Mouse (Mus musculus): Measurements from ENCODE around the gene Cnnm2.
A peak's percentile ranks its signal among the peaks of the same experiment; 100 is the strongest.

The Cnnm2 gene

DNA sequence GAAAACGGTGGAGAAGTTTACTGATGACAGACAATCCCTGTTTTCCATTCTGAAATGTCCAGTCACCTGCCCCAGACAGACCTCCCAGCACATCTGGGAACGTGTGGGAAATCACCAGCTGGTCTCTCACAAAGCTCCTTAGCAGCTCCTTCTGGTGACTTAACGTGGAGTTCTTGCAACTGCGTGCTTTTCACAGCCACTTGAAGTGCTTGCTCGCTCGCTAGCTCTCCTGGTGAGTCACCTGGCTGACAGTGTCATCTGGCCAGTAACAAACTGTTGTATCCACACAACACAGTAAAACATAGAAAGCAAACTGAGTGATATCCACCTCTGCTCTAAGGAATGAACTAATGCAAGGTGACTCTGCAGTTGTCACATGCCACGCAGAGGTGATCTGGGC is 125.4 kb downstream of the Cnnm2 start:
- DNase-seq (ENCODE audit: low read depth, low spot score): no peak

DNA sequence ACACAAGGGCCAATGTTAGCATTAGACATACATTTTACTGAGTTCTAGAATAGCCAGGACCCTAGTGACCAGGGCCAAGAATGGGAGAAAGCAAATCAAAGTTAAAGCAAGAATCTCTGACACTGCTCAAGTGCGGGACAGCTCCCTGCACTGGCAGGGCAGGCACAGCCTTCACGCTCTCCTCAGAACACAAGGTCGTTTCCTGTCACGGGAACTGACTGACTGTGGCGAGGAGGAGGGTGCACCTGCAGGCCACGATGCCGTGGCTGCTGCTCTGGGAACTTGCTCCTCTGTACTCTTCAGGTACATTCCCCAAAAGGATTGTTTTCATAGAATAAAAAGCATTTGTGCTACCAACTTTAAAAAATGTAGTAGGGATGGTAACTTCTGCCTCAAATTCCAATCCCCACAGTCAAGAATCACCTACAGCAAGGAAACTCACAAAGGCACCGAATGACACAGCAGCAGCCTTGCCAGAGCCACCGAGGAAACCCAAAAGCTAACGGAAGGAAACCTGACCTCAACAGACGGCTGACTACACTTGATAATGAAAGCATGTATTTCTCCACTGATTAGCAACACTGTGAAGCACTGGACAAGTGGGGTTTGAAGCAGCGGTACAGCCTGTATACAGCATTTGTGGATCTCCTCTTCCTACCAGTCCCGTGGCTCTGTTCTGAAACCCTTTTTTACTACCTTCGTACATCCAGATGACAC is 126.6 kb downstream of the Cnnm2 start:
- DNase-seq (ENCODE audit: low read depth, low spot score): peak; percentile 35

DNA sequence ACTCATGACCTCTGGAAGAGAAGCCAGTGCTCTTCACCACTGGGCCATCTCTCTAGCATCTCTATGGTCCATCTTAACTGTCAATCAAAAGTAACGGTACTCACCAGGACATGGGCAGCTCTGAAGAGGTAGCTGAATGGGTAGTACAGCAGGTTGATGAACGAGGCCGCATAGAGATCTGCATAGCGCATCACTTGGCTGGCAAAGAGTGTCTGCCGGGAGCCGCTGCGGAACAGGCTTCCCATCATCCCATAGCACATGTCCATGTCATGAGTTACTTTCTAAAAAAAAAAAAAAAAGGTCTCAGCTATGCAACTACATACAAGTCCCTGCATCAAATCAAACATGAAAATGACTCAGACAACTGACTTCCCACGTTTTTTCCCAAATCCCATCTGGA is 128.3 kb downstream of the Cnnm2 start:
- DNase-seq (ENCODE audit: low read depth, low spot score): no peak

DNA sequence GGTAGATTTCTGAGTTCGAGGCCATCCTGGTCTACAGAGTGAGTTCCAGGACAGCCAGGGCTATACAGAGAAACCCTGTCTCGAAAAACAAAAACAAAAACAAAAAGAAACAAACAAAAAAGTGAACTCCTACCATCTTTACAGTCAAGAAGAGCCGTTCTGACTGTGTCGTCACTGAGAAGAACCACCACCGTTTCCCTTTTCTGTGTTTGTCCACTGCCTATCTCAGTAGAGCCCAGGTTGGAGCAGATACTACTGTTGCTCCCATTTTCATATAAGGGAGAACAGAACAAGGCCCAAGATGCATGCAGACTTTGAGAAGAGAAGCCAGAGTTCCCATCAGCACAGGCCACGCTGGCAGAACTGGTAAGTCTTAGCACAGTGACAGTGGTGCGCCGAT is 129.3 kb downstream of the Cnnm2 start:
- DNase-seq (ENCODE audit: low read depth, low spot score): no peak

DNA sequence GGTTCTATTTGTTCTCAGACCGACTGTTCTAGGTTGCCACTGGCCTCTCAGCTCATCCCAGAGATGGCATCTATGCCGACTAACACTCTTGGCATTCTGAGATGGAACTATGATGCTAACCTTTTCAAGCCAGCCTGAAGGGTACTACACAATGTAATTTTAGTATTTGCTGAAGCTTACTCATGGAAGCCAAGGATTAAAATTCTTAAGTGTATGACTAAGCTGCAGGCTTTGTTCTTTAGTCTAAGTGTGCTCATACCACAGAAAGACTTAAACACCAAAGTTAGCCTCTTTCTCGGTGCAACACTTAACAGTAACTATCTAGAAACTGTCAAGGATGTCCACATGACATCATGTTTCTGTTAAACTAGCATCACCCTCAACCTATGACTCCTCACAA is 131.5 kb downstream of the Cnnm2 start:
- DNase-seq (ENCODE audit: low read depth, low spot score): no peak

DNA sequence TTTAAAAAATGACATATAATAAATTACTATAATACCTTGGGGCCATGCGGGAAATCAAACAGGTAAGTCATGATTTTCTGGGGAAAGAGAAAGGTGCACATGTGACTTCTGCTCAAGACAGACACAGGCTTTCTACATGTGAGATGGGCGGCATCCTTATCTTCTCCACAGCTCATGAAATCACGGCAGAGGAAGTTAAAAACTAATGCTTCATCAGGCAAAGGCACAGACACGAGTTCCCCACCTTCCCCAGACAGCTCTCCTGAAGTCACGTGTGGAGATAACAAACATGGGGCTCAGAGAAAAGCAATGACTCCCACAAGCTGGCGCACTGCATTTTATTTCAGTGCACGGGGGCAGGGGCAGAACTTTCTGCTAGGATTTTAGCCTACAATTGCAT is 132.1 kb downstream of the Cnnm2 start:
- no peak for DNase-seq (ENCODE audit: low read depth, low spot score)

DNA sequence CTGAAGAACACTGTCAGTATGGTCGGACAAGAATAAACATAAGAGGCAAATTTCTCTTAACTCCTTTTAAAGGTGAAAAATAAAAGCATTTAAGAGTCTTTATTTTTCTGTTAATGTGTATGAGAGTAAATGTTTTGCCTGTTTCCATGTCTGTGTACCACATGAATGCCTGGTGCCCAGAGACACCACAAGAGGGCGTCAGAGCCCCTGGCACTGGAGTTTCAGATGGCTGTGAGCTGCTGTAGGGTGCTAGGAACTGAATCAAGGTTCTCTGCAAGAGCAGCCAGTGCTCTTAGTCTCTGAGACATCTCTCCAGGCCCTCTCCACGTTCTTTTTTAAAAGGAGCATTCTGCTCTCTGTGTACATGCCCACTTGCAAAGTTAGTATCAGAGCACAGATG is 135.7 kb downstream of the Cnnm2 start:
- peak; percentile 54 for DNase-seq (ENCODE audit: low read depth, low spot score)

DNA sequence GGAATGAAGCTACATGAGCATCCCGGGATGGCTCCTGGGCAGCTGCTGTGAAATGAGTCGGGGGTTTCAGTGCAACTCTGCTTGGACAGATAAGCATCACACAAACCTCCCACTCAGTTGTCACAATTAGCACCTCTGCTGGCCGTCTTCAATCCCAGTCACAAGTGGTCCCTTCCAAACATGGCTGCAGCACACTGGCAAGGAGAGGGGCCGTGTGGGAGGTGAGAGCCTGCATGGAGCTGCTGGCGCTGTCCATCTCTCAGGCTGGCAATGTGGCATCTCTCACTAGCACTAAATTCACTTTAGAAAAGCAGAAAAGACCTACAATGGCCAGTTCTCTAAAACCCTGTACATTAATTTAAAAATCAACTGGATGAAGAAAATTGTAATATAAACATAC is 136.8 kb downstream of the Cnnm2 start:
- DNase-seq (ENCODE audit: low read depth, low spot score): no peak

DNA sequence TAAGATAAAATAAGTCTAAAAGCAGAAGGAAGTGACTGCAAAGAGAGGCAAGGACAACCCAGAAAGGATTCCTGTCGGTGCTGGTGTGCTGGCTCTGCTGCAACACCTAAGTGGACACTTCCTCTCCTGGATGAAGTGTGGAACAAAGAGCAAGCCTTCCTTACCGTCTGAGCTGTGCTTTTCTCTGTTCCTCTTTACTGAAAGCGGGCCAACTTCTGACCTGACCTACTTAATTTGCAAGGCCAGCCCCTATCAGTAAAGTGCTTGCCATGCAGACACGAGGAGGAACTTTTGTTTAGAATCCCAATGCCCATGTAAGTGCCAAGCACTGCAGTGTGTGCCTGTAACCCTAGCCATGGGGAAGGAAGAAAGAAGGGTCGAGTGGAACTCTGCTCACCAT is 137.9 kb downstream of the Cnnm2 start:
- no peak for DNase-seq (ENCODE audit: low read depth, low spot score)

DNA sequence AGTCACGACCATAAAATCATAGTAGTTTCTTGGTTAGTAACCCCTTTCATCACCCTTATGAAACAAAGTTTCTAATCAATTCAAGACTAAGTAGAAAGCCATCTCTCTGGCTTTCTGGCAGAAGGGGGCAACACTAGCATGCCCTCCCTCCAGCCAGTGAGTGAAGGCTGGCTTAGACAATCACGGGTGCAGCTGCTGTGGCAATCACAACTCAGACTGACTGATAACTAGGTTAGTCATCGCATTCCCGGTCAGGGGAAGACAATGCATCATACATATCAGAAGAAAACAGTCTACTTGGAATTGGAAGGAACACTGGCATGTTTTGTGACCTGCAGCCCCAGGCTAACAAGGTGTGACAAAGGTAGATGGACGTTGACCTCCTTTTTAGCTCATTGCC is 138.5 kb downstream of the Cnnm2 start:
- no peak for DNase-seq (ENCODE audit: low read depth, low spot score)

DNA sequence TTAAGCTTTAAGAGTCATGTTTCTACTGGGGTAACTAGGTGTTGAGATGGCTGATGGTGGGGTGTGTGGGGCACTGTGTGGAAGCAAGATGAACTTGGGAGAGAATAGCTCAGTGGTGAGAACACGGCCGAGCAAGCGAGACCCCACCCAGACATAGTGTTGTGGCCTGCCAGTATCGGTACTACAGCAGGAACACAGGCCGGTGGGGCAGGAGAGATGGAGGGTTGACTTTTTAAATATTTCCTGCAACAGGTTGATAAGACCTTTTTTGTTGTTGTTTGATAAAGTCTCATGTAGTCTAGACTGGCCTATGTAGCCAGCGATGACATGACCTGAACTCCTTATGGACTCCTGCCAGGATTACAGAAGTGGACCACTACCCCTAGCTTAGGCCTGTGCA is 139.4 kb downstream of the Cnnm2 start:
- no peak for DNase-seq (ENCODE audit: low read depth, low spot score)

DNA sequence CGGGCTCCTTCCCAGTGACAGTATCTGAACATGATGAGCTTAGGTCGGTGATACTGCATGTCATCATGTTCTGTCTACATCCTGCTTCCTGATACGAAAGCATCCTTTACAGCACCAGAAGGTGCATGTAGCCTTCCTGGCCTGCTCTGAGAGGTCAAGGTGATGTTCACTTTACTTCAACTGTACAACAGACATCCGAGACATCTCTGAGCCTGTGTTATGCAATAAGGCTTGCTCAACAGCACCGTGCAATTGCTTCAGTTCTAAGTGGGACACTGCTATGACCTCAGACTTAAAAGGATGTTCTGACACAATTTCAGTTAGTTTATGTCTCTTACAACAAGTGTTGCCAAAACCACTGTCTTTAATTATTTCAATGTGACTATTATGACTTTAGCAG is 139.9 kb downstream of the Cnnm2 start:
- DNase-seq (ENCODE audit: low read depth, low spot score): no peak

DNA sequence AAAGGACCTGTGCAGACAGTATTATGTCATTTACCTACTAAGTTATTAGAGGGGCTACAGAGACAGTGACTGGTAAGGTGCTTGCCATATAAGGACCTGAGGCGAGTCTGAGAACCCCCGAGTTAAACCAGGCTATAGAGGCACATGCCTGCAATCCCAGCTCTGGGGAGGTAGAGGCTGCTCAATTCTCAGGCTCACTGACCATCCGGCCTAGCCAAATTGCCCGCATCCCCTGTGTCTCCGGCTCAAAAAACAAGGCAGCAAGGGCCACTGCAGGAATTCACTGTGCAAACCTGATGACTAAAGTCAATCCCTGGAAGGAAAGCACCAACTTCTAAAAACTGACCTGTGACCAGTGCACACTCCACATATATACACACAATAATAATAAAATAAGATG is 142.0 kb downstream of the Cnnm2 start:
- DNase-seq (ENCODE audit: low read depth, low spot score): no peak

DNA sequence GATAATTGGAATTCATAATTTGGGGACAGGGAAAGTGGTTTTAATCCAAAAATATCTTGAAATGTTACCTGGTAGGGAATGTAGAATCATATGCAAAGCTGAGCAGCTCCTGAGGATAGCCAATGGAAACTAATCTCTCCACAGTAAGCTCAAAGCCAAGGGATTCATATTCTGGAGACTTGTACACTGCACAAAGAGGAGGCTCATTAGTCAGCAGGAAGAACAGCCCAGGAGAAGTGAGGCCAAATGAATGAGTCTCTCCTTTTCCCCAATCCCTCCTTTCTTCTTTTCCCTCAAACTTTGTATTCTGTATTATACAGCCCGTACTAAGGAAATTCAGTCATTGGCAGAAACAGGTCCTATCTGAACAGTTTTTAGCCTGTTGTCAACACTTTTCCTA is 143.5 kb downstream of the Cnnm2 start:
- DNase-seq (ENCODE audit: low read depth, low spot score): no peak

DNA sequence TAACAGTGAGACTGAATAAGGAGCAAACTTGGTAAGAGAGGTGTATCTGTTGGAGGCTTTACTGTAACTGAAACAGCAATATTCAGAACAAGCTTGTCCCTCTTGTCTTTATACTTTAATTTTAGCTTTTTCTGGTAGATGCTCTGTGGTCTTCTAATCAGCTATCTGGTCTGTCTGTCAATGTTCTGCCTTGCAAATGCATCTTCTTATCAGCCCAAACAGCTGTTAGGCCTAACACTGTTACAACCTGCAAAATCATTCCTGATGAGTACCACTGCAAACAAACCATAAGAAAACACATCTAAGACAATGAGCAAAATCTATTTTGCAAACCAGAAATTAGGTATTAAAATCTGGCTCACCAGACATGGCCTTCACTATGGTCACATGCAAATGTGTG is 144.0 kb downstream of the Cnnm2 start:
- no peak for DNase-seq (ENCODE audit: low read depth, low spot score)

DNA sequence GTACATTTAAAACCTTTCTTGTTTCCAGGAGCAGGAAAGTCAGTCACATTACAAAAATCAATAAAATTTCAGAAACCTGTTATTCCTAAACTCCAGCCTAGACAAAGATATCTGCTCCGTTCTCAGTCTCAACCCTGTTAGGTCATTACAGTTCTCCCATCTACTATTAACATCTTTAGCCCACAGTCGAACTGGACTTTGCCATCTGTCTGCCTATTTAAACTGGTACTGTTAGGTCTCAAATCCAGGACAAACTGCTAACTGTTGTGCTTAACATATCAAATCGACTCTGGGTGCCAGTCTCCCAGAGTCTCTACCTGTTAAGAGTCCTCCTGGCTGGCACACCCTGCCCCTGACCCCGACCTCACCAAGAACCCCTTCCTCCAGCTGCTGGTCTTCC is 144.6 kb downstream of the Cnnm2 start:
- no peak for DNase-seq (ENCODE audit: low read depth, low spot score)

DNA sequence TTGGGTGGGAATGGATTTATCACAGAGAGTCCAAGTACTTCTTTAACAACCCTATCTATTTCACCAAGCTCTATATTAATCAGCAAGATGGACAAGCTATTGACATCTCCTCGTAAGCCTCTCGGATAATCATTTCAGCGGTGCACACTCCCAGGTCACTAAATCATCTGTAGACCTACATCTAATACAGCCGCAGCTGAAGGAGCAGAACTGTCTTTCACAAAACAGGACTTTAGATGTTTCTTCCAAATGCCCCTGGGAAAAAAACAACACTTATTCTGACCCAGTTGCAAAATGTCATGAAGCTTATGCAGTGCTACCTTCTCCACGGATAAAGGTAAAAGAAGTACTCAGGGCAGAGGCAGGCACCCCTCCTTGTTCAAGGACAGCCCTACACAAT is 146.8 kb downstream of the Cnnm2 start:
- no peak for DNase-seq (ENCODE audit: low read depth, low spot score)

DNA sequence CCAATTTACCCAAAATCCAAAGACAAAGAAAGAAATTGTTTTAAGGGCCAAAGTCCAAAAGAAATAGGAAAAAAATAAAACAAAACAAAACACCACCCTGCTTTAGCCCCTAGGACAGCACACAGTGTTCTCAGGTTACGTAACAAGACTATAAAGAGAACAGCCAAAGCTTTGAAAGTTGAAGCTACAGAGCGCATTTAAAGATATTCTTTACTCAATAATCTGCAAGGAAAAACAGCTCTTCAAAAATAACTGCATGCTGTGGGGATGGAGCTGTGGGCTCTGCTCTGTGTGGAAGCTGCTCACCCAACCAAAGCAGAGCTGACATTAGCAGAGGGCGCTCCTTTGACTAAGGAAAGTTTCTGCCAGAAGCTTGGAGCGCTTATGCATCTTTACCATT is 147.6 kb downstream of the Cnnm2 start:
- no peak for DNase-seq (ENCODE audit: low read depth, low spot score)

DNA sequence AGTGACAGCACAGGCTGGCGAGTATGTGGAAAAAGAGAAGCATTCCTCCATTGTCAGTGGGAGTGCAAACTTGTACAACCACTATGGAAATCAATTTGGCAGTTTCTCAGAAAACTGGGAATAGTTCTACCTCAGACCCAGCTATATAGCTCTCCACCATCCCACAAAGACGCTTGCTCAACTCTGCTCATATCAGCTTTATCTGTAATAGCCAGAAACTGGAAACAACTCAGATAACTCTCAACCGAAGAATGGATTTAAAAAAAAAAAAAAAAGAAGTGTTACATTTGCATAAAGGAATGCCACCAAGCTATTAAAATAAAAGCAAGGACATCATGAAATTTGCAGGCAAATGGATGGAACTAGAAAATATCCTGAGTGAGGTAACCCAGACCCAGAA is 150.1 kb downstream of the Cnnm2 start:
- DNase-seq (ENCODE audit: low read depth, low spot score): no peak

DNA sequence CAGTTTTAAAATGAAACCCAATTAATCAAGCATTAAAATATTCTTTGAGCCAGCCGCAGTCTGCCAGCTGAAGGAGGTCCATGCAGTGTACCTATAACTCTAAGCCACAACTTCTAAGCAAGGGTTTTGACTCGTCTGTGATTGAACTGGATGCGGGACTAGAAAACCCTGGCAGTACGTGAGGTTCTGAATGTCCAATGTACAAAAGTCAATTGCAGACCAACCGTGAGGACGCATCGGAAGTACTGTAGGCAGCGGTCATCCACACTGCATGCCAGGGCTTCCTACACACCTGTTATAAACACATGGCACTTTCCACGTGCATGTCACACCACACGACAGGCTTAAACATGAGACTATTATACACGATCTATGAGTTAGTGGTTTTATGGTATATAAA is 152.2 kb downstream of the Cnnm2 start:
- DNase-seq (ENCODE audit: low read depth, low spot score): no peak

DNA sequence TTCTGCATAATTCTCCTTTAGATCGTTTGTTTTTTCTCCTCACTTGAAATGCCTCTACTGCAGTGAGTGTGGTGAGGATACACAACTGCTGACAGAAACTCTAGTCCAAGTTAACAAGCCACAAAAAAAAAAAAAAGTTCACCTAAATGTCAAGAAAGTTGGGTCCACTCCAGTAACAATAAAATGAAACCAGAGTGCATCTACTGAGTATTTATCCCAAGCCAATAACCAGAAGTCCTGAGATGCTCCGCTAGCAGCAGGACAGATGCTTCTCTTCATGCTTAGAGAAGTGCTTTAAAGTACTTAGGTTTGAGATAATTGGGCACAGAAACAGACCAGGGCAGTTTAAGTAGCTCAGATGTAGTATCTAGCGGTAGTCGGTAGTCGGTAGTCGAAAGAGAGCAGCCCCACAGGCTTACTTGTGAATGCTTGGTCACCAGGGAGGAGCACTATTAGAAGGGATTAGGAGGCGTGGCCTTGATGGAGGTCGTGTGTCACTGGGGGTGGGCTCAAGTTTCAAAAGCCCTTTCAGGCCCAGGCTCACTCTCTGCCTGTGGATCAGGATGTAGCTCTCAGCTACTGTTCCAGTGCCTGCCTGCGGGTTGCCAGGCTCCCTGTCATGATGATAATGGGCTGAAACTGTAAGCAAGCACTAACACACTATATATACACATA is 154.1 kb downstream of the Cnnm2 start:
- peak; percentile 75 for DNase-seq (ENCODE audit: low read depth, low spot score)

DNA sequence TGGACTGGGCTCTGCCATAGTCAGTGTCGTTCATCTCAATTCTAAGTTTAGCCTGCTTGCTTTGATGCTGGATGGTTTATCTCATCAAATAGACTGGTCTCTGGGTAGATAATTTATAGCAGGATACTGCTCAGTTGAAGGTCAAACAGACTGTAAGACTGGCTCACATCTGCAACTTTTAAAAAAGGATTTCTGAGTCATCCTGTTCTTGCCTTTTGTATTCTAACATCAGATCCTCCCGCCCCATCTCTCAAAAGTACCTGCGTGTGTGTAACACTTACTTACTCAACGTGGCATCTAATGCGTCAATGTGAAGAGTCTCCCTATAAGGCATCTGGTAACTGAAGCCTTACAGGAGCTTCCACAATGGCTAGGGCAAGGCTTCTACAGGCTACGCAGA is 159.2 kb downstream of the Cnnm2 start:
- no peak for DNase-seq (ENCODE audit: low read depth, low spot score)

DNA sequence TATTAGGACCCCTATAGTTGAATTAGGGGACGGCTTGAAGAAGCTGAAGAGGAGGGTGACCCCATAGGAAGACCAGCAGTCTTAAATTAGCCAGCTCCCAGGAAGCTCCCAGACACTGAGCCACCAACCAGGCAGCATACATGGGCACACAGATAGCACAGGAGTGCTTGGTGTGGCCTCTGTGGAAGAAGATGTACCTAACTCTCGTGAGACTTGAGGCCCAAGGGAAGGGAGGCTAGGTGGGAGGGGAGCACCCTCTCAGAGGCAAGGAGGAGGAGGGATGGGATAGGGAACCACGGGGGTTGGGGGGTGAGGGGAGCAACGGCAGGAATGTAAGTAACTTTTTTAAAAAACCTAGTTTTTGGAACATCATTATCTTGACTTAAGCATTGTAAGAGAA is 165.0 kb downstream of the Cnnm2 start:
- DNase-seq (ENCODE audit: low read depth, low spot score): peak; percentile 14

DNA sequence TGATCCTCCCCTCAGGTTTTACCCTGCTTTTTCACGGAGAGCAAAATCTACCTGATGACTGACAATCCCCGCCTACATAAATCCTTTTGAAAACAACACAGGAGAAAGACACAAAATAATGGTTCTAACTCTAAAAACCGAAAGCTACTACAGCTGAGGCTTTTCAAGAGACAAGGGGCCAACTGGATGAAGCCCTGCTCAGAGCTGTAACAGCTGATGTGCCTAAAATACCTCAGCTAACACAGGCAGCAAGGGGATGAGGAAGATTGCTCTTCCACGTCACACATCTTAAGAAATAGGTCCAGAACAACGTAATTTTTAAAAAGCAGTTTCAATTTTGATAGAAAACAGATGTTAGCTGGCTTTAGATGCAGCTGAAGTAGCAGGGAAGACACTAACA is 165.6 kb downstream of the Cnnm2 start:
- no peak for DNase-seq (ENCODE audit: low read depth, low spot score)
